Mouse (Mus musculus) forebrain, embryonic 15.5 days (tissue): ENCODE measurements around the gene Mef2a. TPM values are rescaled to one million over a fixed set of nuclear protein-coding genes. Genes with fewer than 3 reads are reported as not detected.
A peak's percentile ranks its signal among the peaks of the same experiment; 100 is the strongest.

Source experiments
- ATAC-seq: fragments of 200-750 bp; cut with Nextera tagmentation; replicated peaks from 2 replicates; pipeline ENCODE4 v1.8.0; 2017; ENCODE audit warnings: mild to moderate bottlenecking, moderate TSS enrichment, moderate library complexity
- H3K27ac ChIP-seq: fragments of 300-500 bp; sonication (generic); replicated peaks from 2 replicates; pipeline ENCODE4 v1.5.1; 2015; ENCODE audit warnings: mild to moderate bottlenecking, inconsistent platforms
- H3K27me3 ChIP-seq: fragments of 300-500 bp; sonication (generic); 2 replicates; pipeline ENCODE4 v1.6.1; 2015; ENCODE audit warnings: inconsistent platforms
- H3K36me3 ChIP-seq: fragments of 300-500 bp; sonication (generic); 2 replicates; pipeline ENCODE4 v1.6.1; 2015; ENCODE audit warnings: mild to moderate bottlenecking, inconsistent platforms
- H3K4me1 ChIP-seq: fragments of 300-500 bp; sonication (generic); 2 replicates; pipeline ENCODE4 v1.6.1; 2015; ENCODE audit warnings: inconsistent platforms
- H3K4me2 ChIP-seq: fragments of 300-500 bp; sonication (generic); replicated peaks from 2 replicates; pipeline ENCODE4 v1.6.1; 2015; ENCODE audit warnings: mild to moderate bottlenecking, inconsistent platforms
- H3K4me3 ChIP-seq: fragments of 300-500 bp; sonication (generic); 2 replicates; pipeline ENCODE4 v1.5.1; 2015; ENCODE audit warnings: mild to moderate bottlenecking, inconsistent platforms
- H3K9ac ChIP-seq: fragments of 300-500 bp; sonication (generic); replicated peaks from 2 replicates; pipeline ENCODE4 v1.6.1; 2015; ENCODE audit warnings: mild to moderate bottlenecking, inconsistent platforms
- H3K9me3 ChIP-seq: fragments of 300-500 bp; sonication (generic); 2 replicates; pipeline ENCODE4 v1.6.1; 2016; ENCODE audit warnings: inconsistent platforms
- WGBS: fragments of 180-500 bp; shearing (Covaris S2); methylation state at CpG from one replicate; pipeline ENCODE4 v1.1.7; 2015; ENCODE audit warnings: mixed read lengths; 5-methylcytosine and 5-hydroxymethylcytosine counted together
- polyA plus RNA-seq: library from polyadenylated mRNA; unstranded; fragments of >200 nt; fragmentation: Nextera tagmentation; extraction: Ambion mirVana; gene quantifications from 2 replicates; pipeline ENCODE4 v1.2.1, GENCODE M21; 2015

Mef2a gene
- polyA plus RNA-seq, 1 experiment from 2014 or later = 37.6 TPM

- no peaks in the 10 kb centered on the region for H3K4me1 ChIP-seq
- H3K27ac ChIP-seq = no peak overlapping the region
- H3K27me3 ChIP-seq = no peaks in the 10 kb centered on the region
- no peak for ATAC-seq
- 87% methylated on average over 2 of the region's 2 CpGs for WGBS
- no peak overlapping the region for H3K9ac ChIP-seq
- H3K36me3 ChIP-seq = peaks cover 36% of the 10 kb centered on the region
- no peak overlapping the region for H3K4me2 ChIP-seq
- no peak overlapping the region for H3K4me3 ChIP-seq
- H3K9me3 ChIP-seq = no peaks in the 10 kb centered on the region
These were observed 136.3 kb downstream of the Mef2a start for GRCm38 (mm10) chr7:67236351-67236750.

DNA sequence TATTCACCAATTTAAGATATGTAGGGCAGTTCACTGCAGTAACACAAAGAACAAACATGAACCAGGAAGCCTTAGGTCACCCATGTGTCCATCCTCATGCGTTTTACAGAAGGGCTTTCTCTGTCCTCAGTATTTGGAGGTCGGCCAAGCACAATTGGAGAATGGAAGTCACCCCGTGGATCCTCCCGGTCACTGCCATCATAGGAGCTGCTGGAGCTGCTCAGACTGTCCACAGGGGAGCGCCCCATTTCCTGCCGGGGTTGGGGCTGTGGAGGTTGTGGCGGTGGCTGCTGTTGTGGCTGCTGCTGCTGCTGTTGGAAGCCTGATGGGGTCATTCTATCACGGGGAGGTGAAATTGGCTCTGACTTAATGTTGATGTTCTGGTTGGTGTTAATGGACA is 137.9 kb downstream of the Mef2a start:
- Histone ChIP-seq H3K9ac (no peak overlapping the region), H3K4me3 (no peak overlapping the region), H3K27ac (no peak overlapping the region), H3K9me3 (no peaks in the 10 kb centered on the region), H3K4me2 (no peak overlapping the region), H3K27me3 (no peaks in the 10 kb centered on the region), H3K36me3 (peaks cover 36% of the 10 kb centered on the region), H3K4me1 (peaks cover 11% of the 10 kb centered on the region)
- ATAC-seq = no peak
- WGBS = 78% methylated on average over 8 of the region's 8 CpGs

DNA sequence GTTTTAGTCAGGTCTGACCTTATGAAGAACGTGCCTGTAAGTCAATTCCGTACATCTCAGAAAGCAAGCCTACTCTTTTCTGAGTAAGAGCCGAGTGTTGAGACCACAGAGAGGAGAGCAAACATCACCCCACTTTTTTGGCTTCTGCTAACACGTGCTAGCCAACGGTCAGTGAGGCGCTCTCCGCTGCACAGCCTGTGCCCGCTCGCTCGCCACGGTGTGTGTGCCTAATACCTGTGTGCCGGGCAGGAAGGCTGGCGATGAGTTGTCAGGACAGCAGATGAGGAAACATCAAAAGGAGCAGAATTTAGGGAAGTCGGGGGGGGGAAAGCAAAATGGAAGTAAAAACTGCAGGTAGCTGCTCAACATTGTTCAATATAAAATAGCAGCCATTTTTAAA is 140.2 kb downstream of the Mef2a start:
- Histone ChIP-seq H3K4me3 (no peak overlapping the region), H3K36me3 (peaks cover 27% of the 10 kb centered on the region), H3K27me3 (no peaks in the 10 kb centered on the region), H3K4me2 (no peak overlapping the region), H3K9me3 (no peaks in the 10 kb centered on the region), H3K4me1 (peaks cover 19% of the 10 kb centered on the region), H3K27ac (no peak overlapping the region), H3K9ac (no peak overlapping the region)
- ATAC-seq = no peak
- 95% methylated on average over 14 of the region's 14 CpGs for WGBS

DNA sequence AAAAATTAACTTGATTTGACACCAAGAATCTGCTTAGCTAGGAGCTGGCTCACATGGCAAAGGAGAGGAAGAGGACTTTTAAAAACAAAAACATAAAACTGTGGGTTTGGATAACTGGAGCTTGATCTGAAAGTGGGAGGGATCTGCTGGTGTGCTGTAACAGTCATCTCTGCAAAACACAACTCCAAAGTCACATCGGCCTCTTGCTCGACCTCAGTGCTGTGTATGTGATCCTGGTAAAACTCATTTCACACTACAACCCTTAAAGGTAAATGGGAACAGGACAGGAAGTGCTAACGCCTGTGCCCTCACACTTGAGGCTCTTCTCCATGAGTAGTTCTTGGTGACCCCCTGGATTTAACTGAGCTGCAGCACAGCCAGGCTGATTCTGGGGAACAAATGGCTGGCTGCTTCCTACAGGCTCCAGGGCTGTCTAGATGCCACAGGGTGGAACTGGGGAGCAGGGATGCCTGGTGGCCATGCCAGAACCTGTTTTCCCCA is 142.0 kb downstream of the Mef2a start:
- Histone ChIP-seq H3K9ac (no peak overlapping the region), H3K4me3 (no peak overlapping the region), H3K27me3 (no peaks in the 10 kb centered on the region), H3K36me3 (peaks cover 35% of the 10 kb centered on the region), H3K4me1 (peaks cover 20% of the 10 kb centered on the region), H3K27ac (peak overlapping the region; percentile 72), H3K9me3 (no peaks in the 10 kb centered on the region), H3K4me2 (no peak overlapping the region)
- WGBS = 86% methylated on average over 3 of the region's 3 CpGs
- ATAC-seq = peak; percentile 4; the same call in 1 of the 2 replicates

GRCm38 (mm10) chr7:67230221-67230620 is 142.4 kb downstream of the Mef2a start:
- no peak overlapping the region for H3K4me2 ChIP-seq
- H3K4me3 ChIP-seq = no peak overlapping the region
- WGBS = 52% methylated on average over 3 of the region's 3 CpGs
- ATAC-seq = peak; percentile 27; the same call in 1 of the 2 replicates
- H3K27me3 ChIP-seq = no peaks in the 10 kb centered on the region
- H3K9ac ChIP-seq = no peak overlapping the region
- H3K4me1 ChIP-seq = peaks cover 20% of the 10 kb centered on the region
- no peaks in the 10 kb centered on the region for H3K9me3 ChIP-seq
- H3K36me3 ChIP-seq = peaks cover 32% of the 10 kb centered on the region
- H3K27ac ChIP-seq = peak overlapping the region; percentile 72

DNA sequence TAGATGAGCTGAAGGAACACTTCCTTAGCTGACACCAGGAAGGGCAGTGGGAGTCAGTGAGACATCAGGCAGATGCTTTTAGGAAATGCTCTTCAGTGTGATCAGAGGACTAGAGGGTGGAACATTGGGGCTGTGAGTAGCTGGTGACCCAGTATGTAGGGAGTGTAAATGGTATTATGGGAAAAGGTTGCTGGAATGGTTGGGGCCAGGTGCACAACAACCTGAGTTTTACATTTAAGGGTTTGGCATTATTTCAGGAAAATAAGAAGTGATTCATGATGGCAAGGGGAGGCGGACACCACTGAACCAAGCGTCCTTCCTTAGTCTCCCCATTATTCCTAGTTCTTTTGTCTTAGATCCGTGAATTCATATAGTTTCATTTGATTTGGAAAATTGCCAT is 143.0 kb downstream of the Mef2a start:
- peaks cover 28% of the 10 kb centered on the region for H3K36me3 ChIP-seq
- H3K27me3 ChIP-seq = no peaks in the 10 kb centered on the region
- H3K4me1 ChIP-seq = peaks cover 20% of the 10 kb centered on the region
- no peaks in the 10 kb centered on the region for H3K9me3 ChIP-seq
- no peak overlapping the region for H3K4me2 ChIP-seq
- no peak; the same call in 1 of the 2 replicates for ATAC-seq
- H3K4me3 ChIP-seq = no peak overlapping the region
- peak overlapping the region; percentile 72 for H3K27ac ChIP-seq
- H3K9ac ChIP-seq = no peak overlapping the region
- WGBS = 77% methylated on average over 3 of the region's 3 CpGs

- no peak overlapping the region for H3K4me2 ChIP-seq
- no peaks in the 10 kb centered on the region for H3K27me3 ChIP-seq
- peaks cover 25% of the 10 kb centered on the region for H3K4me1 ChIP-seq
- ATAC-seq = peak; percentile 53; the same call in 1 of the 2 replicates
- H3K27ac ChIP-seq = peak overlapping the region; percentile 59
- H3K36me3 ChIP-seq = peaks cover 22% of the 10 kb centered on the region
- no peak overlapping the region for H3K4me3 ChIP-seq
- no peaks in the 10 kb centered on the region for H3K9me3 ChIP-seq
- WGBS = 77% methylated on average over 5 of the region's 5 CpGs
- H3K9ac ChIP-seq = no peak overlapping the region
These were observed 143.6 kb downstream of the Mef2a start for GRCm38 (mm10) chr7:67228891-67229602.

- ATAC-seq = no peak
- WGBS = 62% methylated on average over 3 of the region's 3 CpGs
- Histone ChIP-seq H3K9me3 (no peaks in the 10 kb centered on the region), H3K4me2 (no peak overlapping the region), H3K27ac (no peak overlapping the region), H3K27me3 (no peaks in the 10 kb centered on the region), H3K4me1 (peaks cover 32% of the 10 kb centered on the region), H3K9ac (no peak overlapping the region), H3K4me3 (no peak overlapping the region), H3K36me3 (peaks cover 22% of the 10 kb centered on the region)
These were observed 144.3 kb downstream of the Mef2a start for GRCm38 (mm10) chr7:67228390-67228789.

GRCm38 (mm10) chr7:67227538-67227937 is 145.1 kb downstream of the Mef2a start:
- H3K36me3 ChIP-seq = peaks cover 20% of the 10 kb centered on the region
- no peaks in the 10 kb centered on the region for H3K27me3 ChIP-seq
- no peak overlapping the region for H3K27ac ChIP-seq
- 80% methylated on average over 1 of the region's 1 CpGs for WGBS
- H3K4me3 ChIP-seq = no peak overlapping the region
- peaks cover 39% of the 10 kb centered on the region for H3K4me1 ChIP-seq
- H3K9me3 ChIP-seq = no peaks in the 10 kb centered on the region
- H3K9ac ChIP-seq = no peak overlapping the region
- no peak for ATAC-seq
- H3K4me2 ChIP-seq = no peak overlapping the region

GRCm38 (mm10) chr7:67225943-67226625 is 146.6 kb downstream of the Mef2a start:
- Histone ChIP-seq H3K4me2 (no peak overlapping the region), H3K27ac (no peak overlapping the region), H3K9me3 (no peaks in the 10 kb centered on the region), H3K36me3 (peaks cover 20% of the 10 kb centered on the region), H3K4me1 (peaks cover 42% of the 10 kb centered on the region), H3K9ac (no peak overlapping the region), H3K27me3 (no peaks in the 10 kb centered on the region), H3K4me3 (no peak overlapping the region)
- no peak for ATAC-seq
- 91% methylated on average over 15 of the region's 15 CpGs for WGBS

- Histone ChIP-seq H3K9ac (peak within 1 kb of the TSS; percentile 80), H3K27ac (peak within 1 kb of the TSS; percentile 38; the same call in 1 of the 2 replicates), H3K9me3 (no peaks in the 10 kb centered on the region), H3K4me3 (peak within 1 kb of the TSS; percentile 72), H3K4me1 (peaks cover 22% of the 10 kb centered on the region), H3K27me3 (no peaks in the 10 kb centered on the region), H3K4me2 (peak within 1 kb of the TSS; percentile 93), H3K36me3 (peaks cover 19% of the 10 kb centered on the region)
- ATAC-seq = peak; percentile 97
- 4% methylated on average over 31 of the region's 31 CpGs for WGBS
These were observed 150.3 kb downstream of the Mef2a start, which contains the start of gene Lysmd4 for GRCm38 (mm10) chr7:67222220-67222862. Gene Lysmd4, plus strand, starts transcription at chr7:67222544.

DNA sequence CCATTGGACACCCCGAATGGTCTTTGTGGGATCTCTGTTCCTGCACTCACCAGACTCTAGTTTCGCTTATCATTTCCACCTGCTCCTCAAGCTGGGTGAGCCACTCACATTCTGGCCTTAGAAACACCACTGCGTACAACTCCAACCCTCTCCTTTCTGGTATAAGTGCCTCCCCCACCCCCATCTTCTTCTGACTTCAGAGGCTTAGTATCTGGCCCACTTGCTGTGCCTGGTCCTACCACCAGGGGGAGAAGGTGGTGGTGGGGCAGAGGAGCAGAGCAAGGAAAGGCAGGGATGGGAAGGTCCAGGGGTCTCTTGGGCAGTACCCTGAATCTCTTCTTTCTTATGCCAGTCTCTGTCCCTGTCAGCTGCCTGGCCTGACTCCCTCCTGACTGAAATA is 155.6 kb downstream of the Mef2a start:
- no peak overlapping the region for H3K27ac ChIP-seq
- H3K9ac ChIP-seq = no peak overlapping the region
- no peaks in the 10 kb centered on the region for H3K9me3 ChIP-seq
- ATAC-seq = no peak
- no peak overlapping the region for H3K4me2 ChIP-seq
- 74% methylated on average over 3 of the region's 3 CpGs for WGBS
- no peaks in the 10 kb centered on the region for H3K36me3 ChIP-seq
- H3K27me3 ChIP-seq = no peaks in the 10 kb centered on the region
- 0 out of 2 replicates have a peak, but pooled peaks cover 3% of the 10 kb centered on the region for H3K4me1 ChIP-seq
- H3K4me3 ChIP-seq = no peak overlapping the region
